In genomic region chr17:86754806-86755571, GRCm38 (mm10) we compare ENCODE assay signal across 8 mouse cellular contexts. TPM values are rescaled to one million over a fixed set of nuclear protein-coding genes. Genes with fewer than 3 reads are reported as not detected.
DNase-seq lines count a peak whose midpoint lies in the region; ATAC-seq and TF ChIP-seq lines count a peak whose summit lies in the region.

No protein-coding gene starts in this region.

- DNase-seq in cerebellum, adult 2 months, result no peak
- peak; percentile 13 for DNase-seq in brain, embryonic 14.5 days (ENCODE audit: low read depth)
- DNase-seq in heart, adult 11 months, result peak; percentile 97
- no peak for DNase-seq in lung, postnatal 0 days (ENCODE audit: low spot score)
- DNase-seq in skeletal muscle tissue, adult 2 months (ENCODE audit: low read depth, low spot score), result peak; percentile 40
- DNase-seq in frontal cortex, postnatal 25 days (ENCODE audit: low spot score in 2 of 2), result no peak

- H3K27me3 ChIP-seq in cerebellum, adult 2 months (ENCODE audit: control insufficient read depth, insufficient read depth, low read length), result peaks cover 3% of the 10 kb centered on the region; the same call in 1 of the 2 replicates
- H3K27me3 ChIP-seq in intestine, embryonic 15.5 days (replicated peaks), result peaks cover 28% of the 10 kb centered on the region
- peaks cover 6% of the 10 kb centered on the region; the same call in 1 of the 2 replicates for H3K27me3 ChIP-seq in lung, postnatal 0 days (replicated peaks; ENCODE audit: insufficient read depth, low read length)

- H3K4me1 ChIP-seq in cerebellum, adult 2 months (ENCODE audit: control insufficient read depth, insufficient read depth, low read length), result peaks cover 5% of the 10 kb centered on the region; the same call in 1 of the 2 replicates
- peaks cover 22% of the 10 kb centered on the region for H3K4me1 ChIP-seq in intestine, embryonic 15.5 days (replicated peaks)
- peaks cover 4% of the 10 kb centered on the region; the same call in 1 of the 2 replicates for H3K4me1 ChIP-seq in lung, postnatal 0 days (ENCODE audit: insufficient read depth, low read depth, low read length)

- TF ChIP-seq POLR2A in cerebellum, adult 2 months (IDR thresholded peaks at IDR 0.05; ENCODE audit: borderline replicate concordance, insufficient read depth, low read length), result no peak
- no peak for TF ChIP-seq POLR2A in brain, embryonic 14.5 days (IDR thresholded peaks at IDR 0.05; ENCODE audit: borderline replicate concordance, extremely low read depth, insufficient read depth, insufficient read length, poor library complexity, severe bottlenecking)

- no peaks in the 10 kb centered on the region for H3K36me3 ChIP-seq in intestine, embryonic 15.5 days
- H3K36me3 ChIP-seq in lung, postnatal 0 days (ENCODE audit: insufficient read depth, low read length), result no peaks in the 10 kb centered on the region

- ATAC-seq in cerebellum, adult (ENCODE audit: insufficient number of reproducible peaks, low FRiP score, low TSS enrichment), result no peak
- no peak for ATAC-seq in intestine, embryonic 15.5 days
- ATAC-seq in lung, postnatal 0 days, result no peak

- no peaks in the 10 kb centered on the region for H3K9me3 ChIP-seq in intestine, embryonic 15.5 days
- H3K9me3 ChIP-seq in lung, postnatal 0 days (ENCODE audit: low read length), result no peaks in the 10 kb centered on the region

- H3K4me3 ChIP-seq in cerebellum, adult 2 months (replicated peaks; ENCODE audit: insufficient read depth, low read depth, low read length), result peak overlapping the region; percentile 40
- peak overlapping the region; percentile 54 for H3K4me3 ChIP-seq in intestine, embryonic 15.5 days (replicated peaks)
- peak overlapping the region; percentile 66 for H3K4me3 ChIP-seq in lung, postnatal 0 days (ENCODE audit: low read depth, low read length)

- no peak for TF ChIP-seq CTCF in cerebellum, adult 2 months (IDR thresholded peaks at IDR 0.05; ENCODE audit: borderline replicate concordance, insufficient read depth, low read depth, low read length)
- no peak for TF ChIP-seq CTCF in brain, embryonic 14.5 days (IDR thresholded peaks at IDR 0.05; ENCODE audit: borderline replicate concordance, extremely low read depth, insufficient read depth, insufficient read length)
- no peak for TF ChIP-seq CTCF in lung, postnatal 0 days (IDR thresholded peaks at IDR 0.05)

- peak overlapping the region; percentile 95 for H3K4me2 ChIP-seq in intestine, embryonic 15.5 days (replicated peaks)
- peak overlapping the region; percentile 73 for H3K4me2 ChIP-seq in lung, postnatal 0 days (replicated peaks; ENCODE audit: low read depth, low read length)

- WGBS in cerebellum, adult 2 months, result 2% methylated on average over 52 of the region's 52 CpGs
- 2% methylated on average over 52 of the region's 52 CpGs for WGBS in intestine, embryonic 15.5 days
- WGBS in lung, postnatal 0 days, result under 1% methylated on average over 52 of the region's 52 CpGs

- TF ChIP-seq EP300 in lung, postnatal 0 days (IDR thresholded peaks at IDR 0.05), result no peak

- peak overlapping the region; percentile 53 for H3K9ac ChIP-seq in intestine, embryonic 15.5 days
- H3K9ac ChIP-seq in lung, postnatal 0 days (replicated peaks; ENCODE audit: low read depth), result peak overlapping the region; percentile 80

- no peak overlapping the region; the same call in 1 of the 2 replicates for H3K27ac ChIP-seq in cerebellum, adult 2 months (ENCODE audit: insufficient read depth, low read length)
- no peak overlapping the region for H3K27ac ChIP-seq in intestine, embryonic 15.5 days
- H3K27ac ChIP-seq in lung, postnatal 0 days (ENCODE audit: low read length), result peak overlapping the region; percentile 84

RNA-seq across cellular contexts. Expression of gene Epas1, which starts 1.5 kb away (rescaled TPM):
- 63.0 and 71.1 TPM in 2 replicates for polyA plus RNA-seq in cerebellum, adult 2 months (2012; rRNA removed)
- polyA plus RNA-seq in brain, embryonic 14.5 days (2012; rRNA removed), result 7.4 and 19.2 TPM in 2 replicates
- 3.8 and 4.0 TPM in 2 replicates for polyA plus RNA-seq in intestine, embryonic 15.5 days (2015; fragmentation: Nextera tagmentation; extraction: Ambion mirVana)
- 89.8 and 98.3 TPM in 2 replicates for polyA plus RNA-seq in lung, postnatal 0 days (2015; fragmentation: Nextera tagmentation; extraction: Ambion mirVana)

Comparison
In these comparisons a context has a peak if more than half of its experiments do, and no peak if none do; other contexts are left out.
1. DNase-seq: peak in brain, embryonic 14.5 days (single experiment), heart, adult 11 months (single experiment) and skeletal muscle tissue, adult 2 months (single experiment); none in cerebellum, adult 2 months (0 of 2), lung, postnatal 0 days (single experiment) and frontal cortex, postnatal 25 days (0 of 2).
2. Peak in every context shown above with its lines, with median percentiles within 50 percentile points of each other: H3K4me3 ChIP-seq.